ENCODE assay signal across 14 mouse cellular contexts in genomic region chr8:129115761-129116160, GRCm38 (mm10). TPM values are rescaled to one million over a fixed set of nuclear protein-coding genes. Genes with fewer than 3 reads are reported as not detected.
"Had no signal": no experiment of that assay in that cellular context is flagged by ENCODE, and none has a peak within 500 bp of the region (broad histone marks: within the 10 kb centered on the region; RNA-seq: fewer than 3 reads in every experiment).

No protein-coding gene starts in this region.

RNA-seq across cellular contexts. Expression of gene Gm10999, which starts 15.7 kb away (rescaled TPM):
- total RNA-seq: neutrophil, adult 5-6 weeks had no signal
- polyA plus RNA-seq: neural tube, embryonic 13.5 days; neural tube, embryonic 14.5 days; neural tube, embryonic 15.5 days; small intestine, adult 2 months; spleen, adult 2 months; stomach, embryonic 14.5 days; stomach, embryonic 15.5 days; stomach, embryonic 16.5 days; stomach, postnatal 0 days; testis, adult 2 months; thymus, adult 2 months; thymus, postnatal 0 days; urinary bladder, adult 2 months had no signal

RNA-seq across cellular contexts. Expression of gene Ccdc7b, which starts 48.8 kb away (rescaled TPM):
- total RNA-seq: neutrophil, adult 5-6 weeks had no signal
- polyA plus RNA-seq: neural tube, embryonic 13.5 days; neural tube, embryonic 14.5 days; neural tube, embryonic 15.5 days; small intestine, adult 2 months; spleen, adult 2 months; stomach, embryonic 14.5 days; stomach, embryonic 15.5 days; stomach, embryonic 16.5 days; stomach, postnatal 0 days; thymus, adult 2 months; thymus, postnatal 0 days; urinary bladder, adult 2 months had no signal

RNA-seq across cellular contexts. Expression of gene Ccdc7a, which starts 50.4 kb away (rescaled TPM):
- total RNA-seq: neutrophil, adult 5-6 weeks had no signal
- polyA plus RNA-seq: neural tube, embryonic 13.5 days; neural tube, embryonic 15.5 days; small intestine, adult 2 months; spleen, adult 2 months; stomach, embryonic 14.5 days; stomach, embryonic 15.5 days; stomach, embryonic 16.5 days; stomach, postnatal 0 days; thymus, adult 2 months; urinary bladder, adult 2 months had no signal
